Mouse (Mus musculus) cerebellum, adult 18-20 months (tissue): ENCODE results near the gene Grk4.
"Not testable (repeated sequence)": the region's sequence is repeated elsewhere in the genome, so short reads cannot be mapped to it uniquely, and the experiment has no call there.

ENCODE experiments used
- DNase-seq, 2 experiments: peaks; one replicate each; pipeline ENCODE4 v3.0.0; 2021

Gene Grk4

GRCm38 (mm10) chr5:34714371-34714770 is 54.2 kb downstream of the Grk4 start:
- not testable (repeated sequence) for DNase-seq

- no peak for DNase-seq
Measured at GRCm38 (mm10) chr5:34714816-34715215, 54.6 kb downstream of the Grk4 start.

GRCm38 (mm10) chr5:34729141-34729540 is 69.0 kb downstream of the Grk4 start:
- peak; percentile 10 to 26 for DNase-seq

DNA sequence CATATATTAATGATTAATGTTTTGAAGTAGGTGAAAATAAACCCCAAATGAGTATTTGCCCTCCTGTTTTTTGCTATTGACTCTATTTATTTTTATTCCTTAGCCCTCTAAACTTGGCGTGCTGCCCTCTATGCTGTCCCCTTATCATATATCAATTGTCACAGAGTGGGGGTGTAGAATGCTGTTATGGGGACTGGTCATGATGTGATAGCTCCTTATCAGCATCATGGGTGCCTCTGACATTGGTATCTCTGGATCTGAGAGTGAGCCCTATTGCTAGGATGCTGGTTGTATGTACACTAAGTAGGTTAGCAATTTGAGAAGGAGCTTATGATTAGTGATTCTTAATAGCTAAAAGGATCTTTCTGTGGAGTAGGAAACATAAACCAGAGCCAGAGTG is 70.1 kb downstream of the Grk4 start:
- no peak for DNase-seq

DNA sequence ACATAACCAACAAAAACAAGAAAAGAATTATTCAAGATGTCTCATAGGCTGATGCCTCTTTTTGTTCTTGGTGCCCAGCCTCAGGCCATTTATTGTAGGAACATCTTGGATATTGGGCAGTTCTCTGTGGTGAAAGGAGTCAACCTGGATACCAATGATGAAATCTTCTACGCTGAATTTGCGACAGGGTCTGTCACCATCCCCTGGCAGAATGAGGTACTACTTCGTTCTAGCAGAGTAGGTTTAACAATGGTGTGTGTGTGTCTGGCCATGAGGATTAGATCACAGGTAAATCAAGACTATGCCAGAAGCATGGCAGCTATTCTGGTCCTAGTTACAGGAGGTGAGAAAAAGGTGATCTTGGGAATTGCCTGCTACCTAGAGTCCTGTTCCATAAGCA is 91.3 kb downstream of the Grk4 start:
- no peak for DNase-seq

GRCm38 (mm10) chr5:34758762-34759161 is 98.6 kb downstream of the Grk4 start:
- no peak for DNase-seq

DNA sequence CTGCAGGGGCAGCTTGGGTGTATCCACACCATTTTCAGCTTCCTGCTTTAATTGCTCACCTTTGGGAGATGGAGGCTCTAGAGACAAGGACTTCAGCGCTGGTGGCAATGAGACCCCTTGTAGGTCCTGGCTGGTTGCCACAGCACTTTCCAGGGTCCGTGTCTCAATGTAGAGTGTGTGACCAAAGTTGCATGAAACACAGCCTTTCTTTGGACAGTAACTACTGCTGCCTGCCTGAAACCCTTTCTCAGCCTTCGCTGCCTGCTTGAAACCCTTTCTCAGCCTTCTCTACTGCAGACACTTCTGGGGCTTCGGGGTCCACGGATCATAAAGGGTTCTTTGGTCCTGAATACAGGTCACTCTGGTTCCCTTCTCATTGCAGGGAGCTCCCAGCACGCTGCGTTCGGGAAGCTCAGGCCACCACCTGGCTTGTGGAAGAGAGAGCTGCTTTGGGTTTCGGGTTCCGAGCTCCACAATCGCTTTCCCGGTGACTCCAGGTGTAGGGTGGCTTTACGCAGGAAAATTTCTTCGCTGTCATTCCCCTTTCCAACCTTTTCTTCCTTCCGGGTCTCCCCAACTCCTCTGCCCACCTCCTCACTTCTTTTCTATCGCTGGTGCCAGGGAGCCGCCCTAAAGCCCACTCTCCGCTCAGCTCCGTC is 100.8 kb downstream of the Grk4 start:
- peak in 1 of 2 experiments; percentile 47 for DNase-seq

GRCm38 (mm10) chr5:34761509-34761908 is 101.3 kb downstream of the Grk4 start, which contains the start of gene Htt:
Gene Htt, plus strand, starts transcription at chr5:34761740.
- DNase-seq, result peak; percentile 98

DNA sequence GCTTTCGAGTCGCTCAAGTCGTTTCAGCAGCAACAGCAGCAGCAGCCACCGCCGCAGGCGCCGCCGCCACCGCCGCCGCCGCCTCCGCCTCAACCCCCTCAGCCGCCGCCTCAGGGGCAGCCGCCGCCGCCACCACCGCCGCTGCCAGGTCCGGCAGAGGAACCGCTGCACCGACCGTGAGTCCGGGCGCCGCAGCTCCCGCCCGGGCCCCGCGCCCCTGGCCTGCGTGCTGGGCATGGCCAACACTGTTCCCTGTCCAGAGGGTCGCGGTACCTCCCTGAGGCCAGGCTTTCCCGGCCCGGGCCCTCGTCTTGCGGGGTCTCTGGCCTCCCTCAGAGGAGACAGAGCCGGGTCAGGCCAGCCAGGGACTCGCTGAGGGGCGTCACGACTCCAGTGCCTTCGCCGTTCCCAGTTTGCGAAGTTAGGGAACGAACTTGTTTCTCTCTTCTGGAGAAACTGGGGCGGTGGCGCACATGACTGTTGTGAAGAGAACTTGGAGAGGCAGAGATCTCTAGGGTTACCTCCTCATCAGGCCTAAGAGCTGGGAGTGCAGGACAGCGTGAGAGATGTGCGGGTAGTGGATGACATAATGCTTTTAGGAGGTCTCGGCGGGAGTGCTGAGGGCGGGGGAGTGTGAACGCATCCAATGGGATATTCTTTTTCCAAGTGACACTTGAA is 101.9 kb downstream of the Grk4 start:
- DNase-seq, result peak; percentile 53 to 58

GRCm38 (mm10) chr5:34771818-34772217 is 111.6 kb downstream of the Grk4 start:
- DNase-seq, result no peak

GRCm38 (mm10) chr5:34772696-34773245 is 112.6 kb downstream of the Grk4 start:
- no peak for DNase-seq

GRCm38 (mm10) chr5:34773392-34773791 is 113.2 kb downstream of the Grk4 start:
- DNase-seq, result no peak

- no peak for DNase-seq
Measured at GRCm38 (mm10) chr5:34785027-34785426, 124.8 kb downstream of the Grk4 start.

DNA sequence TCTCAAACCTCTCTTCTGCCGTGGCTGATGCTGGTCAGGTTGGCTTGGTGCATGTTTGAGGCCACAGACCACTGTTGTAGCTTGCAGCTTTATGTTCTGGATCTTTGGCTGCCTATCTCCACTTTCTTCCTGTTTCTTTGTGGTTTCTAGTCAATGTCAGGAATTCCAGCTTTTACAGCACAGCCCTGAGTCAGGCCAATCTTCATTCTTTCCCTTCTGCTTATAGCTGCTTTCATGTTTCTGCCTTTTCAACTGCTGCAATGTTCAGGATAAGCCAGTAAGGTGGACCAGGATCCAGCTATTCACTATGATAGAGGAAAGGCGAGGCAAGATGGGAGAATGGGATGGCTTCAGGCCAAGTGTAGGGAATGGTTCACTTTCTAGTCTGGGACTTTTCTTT is 131.0 kb downstream of the Grk4 start:
- DNase-seq, result no peak

GRCm38 (mm10) chr5:34800292-34800953 is 140.2 kb downstream of the Grk4 start:
- DNase-seq, result no peak
